Mouse (Mus musculus) heart, embryonic 15.5 days (tissue): ENCODE data around the gene Bpifa1. TPM values are rescaled to one million over a fixed set of nuclear protein-coding genes. Genes with fewer than 3 reads are reported as not detected.
A peak's percentile ranks its signal among the peaks of the same experiment; 100 is the strongest.
"Not testable (repeated sequence)": the region's sequence is repeated elsewhere in the genome, so short reads cannot be mapped to it uniquely, and the experiment has no call there.

ENCODE experiments used
- ATAC-seq: fragments of 200-750 bp; cut with Nextera tagmentation; replicated peaks from 2 replicates; pipeline ENCODE4 v1.8.0; 2017; ENCODE audit warnings: low read depth, moderate TSS enrichment; ENCODE audit not compliant: insufficient number of reproducible peaks, insufficient read depth, low FRiP score
- H3K27ac ChIP-seq: fragments of 300-500 bp; sonication (generic); 2 replicates; pipeline ENCODE4 v1.5.1; 2015; ENCODE audit warnings: mild to moderate bottlenecking, inconsistent platforms
- H3K27me3 ChIP-seq: fragments of 300-500 bp; sonication (generic); 2 replicates; pipeline ENCODE4 v1.6.1; 2015; ENCODE audit warnings: inconsistent platforms
- H3K36me3 ChIP-seq: fragments of 300-500 bp; sonication (generic); 2 replicates; pipeline ENCODE4 v1.6.1; 2015; ENCODE audit warnings: mild to moderate bottlenecking, inconsistent platforms
- H3K4me1 ChIP-seq: fragments of 300-500 bp; sonication (generic); replicated peaks from 2 replicates; pipeline ENCODE4 v1.6.1; 2015; ENCODE audit warnings: inconsistent platforms
- H3K4me2 ChIP-seq: fragments of 300-500 bp; sonication (generic); 2 replicates; pipeline ENCODE4 v1.6.1; 2015; ENCODE audit warnings: inconsistent platforms, mild to moderate bottlenecking, moderate library complexity
- H3K4me3 ChIP-seq: fragments of 300-500 bp; sonication (generic); 2 replicates; pipeline ENCODE4 v1.5.1; 2015; ENCODE audit warnings: mild to moderate bottlenecking, inconsistent platforms
- H3K9ac ChIP-seq: fragments of 300-500 bp; sonication (generic); 2 replicates; pipeline ENCODE4 v1.6.1; 2015; ENCODE audit warnings: mild to moderate bottlenecking, inconsistent platforms
- H3K9me3 ChIP-seq: fragments of 300-500 bp; sonication (generic); replicated peaks from 2 replicates; pipeline ENCODE4 v1.6.1; 2016; ENCODE audit warnings: inconsistent platforms
- WGBS: fragments of 180-500 bp; shearing (Covaris S2); methylation state at CpG from one replicate; pipeline ENCODE4 v1.1.7; 2015; ENCODE audit warnings: mixed read lengths; 5-methylcytosine and 5-hydroxymethylcytosine counted together
- polyA plus RNA-seq: library from polyadenylated mRNA; unstranded; fragments of >200 nt; fragmentation: Nextera tagmentation; extraction: Ambion mirVana; gene quantifications from 2 replicates; pipeline ENCODE4 v1.2.1, GENCODE M21; 2015

Bpifa1 gene
- polyA plus RNA-seq, 1 experiment from 2014 or later, result 0.92 TPM

DNA sequence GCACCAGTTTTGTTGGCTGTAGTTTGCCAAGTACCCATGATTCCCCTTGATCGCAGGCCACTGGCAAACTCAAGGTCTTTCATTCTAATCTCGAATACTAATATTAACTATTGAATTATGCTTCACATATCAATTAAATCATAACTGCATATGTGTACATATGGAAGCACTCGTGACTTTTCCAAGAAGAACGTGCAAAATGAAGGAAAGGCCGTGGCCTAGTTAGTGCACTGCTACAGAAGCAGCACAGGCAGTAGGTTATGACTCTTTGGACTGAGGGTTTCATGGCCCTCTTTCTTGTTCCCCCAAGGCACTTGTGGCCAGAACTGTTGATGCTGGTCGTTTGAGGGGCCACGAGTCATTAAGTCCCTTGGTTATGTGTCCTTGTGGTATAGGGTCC is 39.2 kb downstream of the Bpifa1 start:
- not testable (repeated sequence) for H3K27ac ChIP-seq, H3K36me3 ChIP-seq, H3K4me1 ChIP-seq, H3K27me3 ChIP-seq, H3K9me3 ChIP-seq, H3K4me2 ChIP-seq, H3K4me3 ChIP-seq, H3K9ac ChIP-seq, ATAC-seq
- 79% methylated on average over 7 of the region's 7 CpGs for WGBS

DNA sequence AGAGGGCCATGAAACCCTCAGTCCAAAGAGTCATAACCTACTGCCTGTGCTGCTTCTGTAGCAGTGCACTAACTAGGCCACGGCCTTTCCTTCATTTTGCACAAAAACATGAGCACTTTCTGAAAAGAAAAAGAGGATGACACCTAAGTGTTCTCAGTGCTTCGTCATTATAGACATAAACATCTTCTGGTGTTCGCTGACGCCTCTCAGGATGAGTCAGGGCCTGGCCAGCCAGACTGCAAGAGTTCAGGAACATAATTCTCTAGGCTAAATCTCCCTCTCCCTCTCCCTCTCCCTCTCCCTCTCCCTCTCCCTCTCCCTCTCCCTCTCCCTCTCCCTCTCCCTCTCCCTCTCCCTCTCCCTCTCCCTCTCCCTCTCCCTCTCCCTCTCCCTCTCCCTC is 40.4 kb downstream of the Bpifa1 start:
- H3K36me3 ChIP-seq, ATAC-seq, H3K27me3 ChIP-seq, H3K9ac ChIP-seq, H3K9me3 ChIP-seq, H3K27ac ChIP-seq, H3K4me3 ChIP-seq, H3K4me2 ChIP-seq, H3K4me1 ChIP-seq: not testable (repeated sequence)
- 71% methylated on average over 4 of the region's 4 CpGs for WGBS

DNA sequence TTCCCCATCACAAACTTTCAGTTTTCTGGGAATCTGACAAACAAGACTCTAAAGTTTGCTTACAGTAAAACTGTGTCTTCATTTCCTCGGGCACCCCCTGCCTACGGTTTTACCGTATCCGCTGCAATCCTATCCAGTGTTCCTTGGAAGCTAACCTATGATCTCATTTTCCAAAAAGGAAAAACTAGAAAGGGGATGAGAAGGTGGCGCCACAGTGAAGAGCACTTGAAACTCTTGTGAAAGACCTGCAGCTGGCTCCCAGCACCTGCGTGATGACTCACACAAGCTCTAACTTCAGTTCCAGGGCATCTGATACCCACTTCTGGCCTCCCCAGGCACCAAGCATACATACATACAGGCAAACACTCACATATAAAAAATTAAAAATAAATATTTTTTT is 42.6 kb downstream of the Bpifa1 start:
- no peak overlapping the region for H3K4me2 ChIP-seq
- H3K4me3 ChIP-seq, result no peak overlapping the region
- H3K9me3 ChIP-seq, result no peaks in the 10 kb centered on the region
- no peaks in the 10 kb centered on the region for H3K36me3 ChIP-seq
- peaks cover 4% of the 10 kb centered on the region; the same call in 1 of the 2 replicates for H3K4me1 ChIP-seq
- 81% methylated on average over 6 of the region's 6 CpGs for WGBS
- no peak overlapping the region for H3K9ac ChIP-seq
- no peak for ATAC-seq
- H3K27me3 ChIP-seq, result no peaks in the 10 kb centered on the region
- H3K27ac ChIP-seq, result peak overlapping the region; percentile 57

DNA sequence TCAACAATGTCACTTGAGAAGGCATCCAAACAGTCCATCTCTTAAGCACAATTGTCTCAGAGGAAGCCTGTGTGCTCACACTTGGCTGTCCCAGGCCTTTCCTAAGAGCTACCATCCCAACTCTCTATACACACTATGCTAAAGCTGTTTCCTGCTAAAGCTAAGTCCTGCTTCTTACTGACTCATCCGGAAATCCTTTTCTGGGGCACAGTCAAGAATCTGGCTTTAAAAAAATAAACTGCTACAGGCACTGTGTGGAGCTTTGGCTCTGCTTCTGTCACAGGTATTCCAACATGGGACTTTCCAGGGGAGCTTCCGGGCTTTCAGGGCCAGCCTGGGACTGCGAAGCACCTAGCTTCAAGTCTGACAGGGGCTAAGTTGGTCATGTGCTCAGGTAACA is 43.1 kb downstream of the Bpifa1 start:
- ATAC-seq, result no peak; the same call in 1 of the 2 replicates
- Histone ChIP-seq H3K4me1 (peaks cover 4% of the 10 kb centered on the region; the same call in 1 of the 2 replicates), H3K4me3 (no peak overlapping the region), H3K36me3 (no peaks in the 10 kb centered on the region), H3K27me3 (no peaks in the 10 kb centered on the region), H3K27ac (peak overlapping the region; percentile 26; the same call in 1 of the 2 replicates), H3K9me3 (no peaks in the 10 kb centered on the region), H3K4me2 (no peak overlapping the region), H3K9ac (no peak overlapping the region)
- 64% methylated on average over 3 of the region's 3 CpGs for WGBS

DNA sequence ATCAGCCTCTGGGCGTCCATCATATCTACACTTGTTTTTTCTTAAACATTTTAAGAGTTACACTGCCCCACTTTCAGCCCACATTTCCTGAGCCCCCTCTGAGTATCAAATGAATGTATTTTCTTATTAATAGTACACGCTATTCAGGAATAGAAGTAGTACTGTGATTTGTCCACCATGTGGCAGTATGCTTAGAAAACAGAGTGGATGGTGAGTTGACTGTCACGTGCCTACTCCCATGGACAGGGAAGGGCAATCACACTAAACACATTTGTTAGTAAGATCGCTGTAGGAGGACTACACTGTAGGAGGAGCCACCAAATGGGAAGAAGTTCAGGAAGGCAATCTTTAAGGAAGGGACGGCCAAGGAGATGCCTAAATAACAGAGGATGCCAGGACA is 44.8 kb downstream of the Bpifa1 start:
- no peak overlapping the region for H3K27ac ChIP-seq
- H3K4me1 ChIP-seq, result peaks cover 13% of the 10 kb centered on the region
- H3K4me3 ChIP-seq, result no peak overlapping the region
- H3K4me2 ChIP-seq, result no peak overlapping the region
- H3K36me3 ChIP-seq, result no peaks in the 10 kb centered on the region
- H3K27me3 ChIP-seq, result no peaks in the 10 kb centered on the region
- 39% methylated on average over 5 of the region's 5 CpGs for WGBS
- H3K9ac ChIP-seq, result no peak overlapping the region
- no peak for ATAC-seq
- H3K9me3 ChIP-seq, result no peaks in the 10 kb centered on the region

DNA sequence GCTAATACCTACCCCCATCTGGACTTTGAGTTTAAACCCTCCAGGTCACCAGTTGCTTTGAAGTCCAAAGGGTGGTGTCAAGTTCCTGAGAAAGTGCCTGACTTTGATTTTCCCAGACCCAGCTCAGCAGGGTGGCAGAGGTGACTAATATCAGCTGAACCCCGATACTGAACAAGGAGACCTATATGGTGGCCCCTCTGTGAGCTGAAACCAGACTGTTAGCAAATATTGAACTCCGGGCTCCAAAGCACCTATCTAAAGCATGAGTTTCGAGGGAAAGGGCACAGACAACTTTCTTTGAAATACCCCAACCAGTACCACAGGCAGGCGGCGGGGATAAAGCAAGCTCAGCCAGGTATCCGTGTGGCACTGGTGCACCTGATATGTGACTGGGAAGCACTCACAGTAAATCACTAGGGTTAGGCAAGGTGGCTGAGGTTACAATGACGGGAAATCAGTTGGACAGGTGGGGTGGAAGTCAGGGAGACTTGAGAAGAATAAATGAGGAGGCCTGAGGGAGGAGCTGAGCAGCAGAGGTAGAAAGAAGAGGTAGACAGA is 47.3 kb downstream of the Bpifa1 start:
- no peaks in the 10 kb centered on the region for H3K27me3 ChIP-seq
- H3K4me1 ChIP-seq, result peaks cover 27% of the 10 kb centered on the region
- H3K9ac ChIP-seq, result no peak overlapping the region
- no peak overlapping the region for H3K27ac ChIP-seq
- H3K4me3 ChIP-seq, result no peak overlapping the region
- no peaks in the 10 kb centered on the region for H3K36me3 ChIP-seq
- no peak for ATAC-seq
- no peaks in the 10 kb centered on the region for H3K9me3 ChIP-seq
- H3K4me2 ChIP-seq, result no peak overlapping the region
- 77% methylated on average over 7 of the region's 7 CpGs for whole genome bisulfite sequencing

DNA sequence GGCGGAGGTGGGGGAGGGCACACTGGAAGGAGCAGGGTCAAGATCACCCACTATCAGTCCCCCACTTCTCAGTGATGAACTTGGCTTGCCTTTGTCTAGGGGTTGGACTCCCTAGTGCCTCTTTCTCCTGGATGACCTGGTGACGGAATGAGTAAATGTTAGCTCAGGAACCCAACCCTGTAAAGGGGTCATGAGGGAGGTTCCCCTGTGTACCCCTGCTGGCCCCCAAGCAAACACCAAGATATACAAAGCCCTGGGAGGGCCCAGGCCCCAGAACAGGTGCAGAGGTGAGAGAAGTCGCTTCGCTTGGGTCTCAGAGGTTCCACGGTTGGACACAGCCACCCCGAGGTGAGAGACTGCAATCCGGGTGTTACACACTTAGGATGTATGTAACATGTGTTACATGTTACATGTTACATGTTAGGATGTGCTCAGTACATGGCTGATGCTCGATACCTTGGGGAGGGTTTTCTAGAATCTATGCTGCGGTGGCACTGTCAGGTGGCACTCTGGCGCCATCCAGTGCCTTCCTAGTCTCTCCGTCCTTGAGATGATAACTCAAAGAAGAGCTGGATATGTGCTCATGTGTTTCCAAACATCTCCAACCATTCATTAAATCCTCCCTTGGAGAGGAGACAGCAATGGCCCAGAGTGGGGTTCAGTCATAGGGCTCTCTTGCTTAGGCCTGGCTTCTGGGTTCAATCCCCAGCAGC is 48.0 kb downstream of the Bpifa1 start, which contains the start of gene Bpifb1:
Bpifb1 (plus strand) TSS at position 273 of the 713 bp plus-strand sequence.
- WGBS, result 85% methylated on average over 11 of the region's 11 CpGs
- H3K4me2 ChIP-seq, result no peak within 1 kb of the TSS
- no peak for ATAC-seq
- H3K27me3 ChIP-seq, result no peaks in the 10 kb centered on the region
- peaks cover 24% of the 10 kb centered on the region for H3K4me1 ChIP-seq
- no peaks in the 10 kb centered on the region for H3K36me3 ChIP-seq
- H3K4me3 ChIP-seq, result no peak within 1 kb of the TSS
- H3K9me3 ChIP-seq, result no peaks in the 10 kb centered on the region
- H3K9ac ChIP-seq, result no peak within 1 kb of the TSS
- peak within 1 kb of the TSS; percentile 63 for H3K27ac ChIP-seq

DNA sequence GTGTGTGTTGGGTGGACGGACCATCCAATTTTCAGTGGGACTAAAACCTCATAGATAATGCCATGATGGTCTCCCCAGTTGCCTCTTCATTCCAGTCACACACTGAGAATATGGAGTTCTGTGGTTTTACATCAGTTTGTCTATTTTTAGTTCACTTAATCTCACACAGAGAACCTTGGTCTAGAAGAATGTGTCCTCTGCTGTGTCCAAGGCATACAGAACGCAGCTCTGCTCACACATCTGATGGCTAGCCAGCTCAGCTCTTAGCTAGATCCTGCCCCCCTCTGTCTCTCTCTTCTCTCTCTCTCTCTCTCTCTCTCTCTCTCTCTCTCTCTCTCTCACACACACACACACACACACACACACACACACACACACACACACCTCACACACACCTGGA is 49.5 kb downstream of the Bpifa1 start:
- H3K4me3 ChIP-seq, result no peak overlapping the region
- 53% methylated on average over 2 of the region's 2 CpGs for WGBS
- H3K4me1 ChIP-seq, result peaks cover 24% of the 10 kb centered on the region
- H3K9ac ChIP-seq, result no peak overlapping the region
- no peak for ATAC-seq
- H3K4me2 ChIP-seq, result no peak overlapping the region
- no peaks in the 10 kb centered on the region for H3K27me3 ChIP-seq
- H3K27ac ChIP-seq, result peak overlapping the region; percentile 63
- H3K36me3 ChIP-seq, result no peaks in the 10 kb centered on the region
- H3K9me3 ChIP-seq, result no peaks in the 10 kb centered on the region

DNA sequence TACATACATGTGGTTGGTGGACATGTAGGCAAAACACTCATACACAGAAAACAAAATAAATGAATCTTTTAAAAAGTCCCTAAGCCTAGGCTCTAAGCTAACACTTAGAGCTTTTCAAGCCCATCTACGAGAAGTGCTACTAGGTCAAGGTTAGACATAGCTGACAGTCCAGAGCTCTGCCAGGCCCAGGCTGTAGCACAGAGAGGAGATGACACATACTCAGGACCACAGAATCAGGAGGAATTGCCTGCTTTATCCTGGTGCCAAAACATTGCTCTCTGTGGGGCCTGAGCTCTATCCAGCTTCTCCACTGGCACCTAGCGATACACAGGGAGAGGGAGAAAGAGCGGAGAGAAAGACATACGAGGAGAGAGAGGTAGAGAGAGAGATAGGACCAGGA is 50.4 kb downstream of the Bpifa1 start:
- Histone ChIP-seq H3K36me3 (no peaks in the 10 kb centered on the region), H3K27me3 (no peaks in the 10 kb centered on the region), H3K9me3 (no peaks in the 10 kb centered on the region), H3K4me2 (no peak overlapping the region), H3K9ac (no peak overlapping the region), H3K4me3 (no peak overlapping the region), H3K4me1 (peaks cover 22% of the 10 kb centered on the region), H3K27ac (no peak overlapping the region)
- no peak for ATAC-seq
- 73% methylated on average over 4 of the region's 4 CpGs for WGBS

DNA sequence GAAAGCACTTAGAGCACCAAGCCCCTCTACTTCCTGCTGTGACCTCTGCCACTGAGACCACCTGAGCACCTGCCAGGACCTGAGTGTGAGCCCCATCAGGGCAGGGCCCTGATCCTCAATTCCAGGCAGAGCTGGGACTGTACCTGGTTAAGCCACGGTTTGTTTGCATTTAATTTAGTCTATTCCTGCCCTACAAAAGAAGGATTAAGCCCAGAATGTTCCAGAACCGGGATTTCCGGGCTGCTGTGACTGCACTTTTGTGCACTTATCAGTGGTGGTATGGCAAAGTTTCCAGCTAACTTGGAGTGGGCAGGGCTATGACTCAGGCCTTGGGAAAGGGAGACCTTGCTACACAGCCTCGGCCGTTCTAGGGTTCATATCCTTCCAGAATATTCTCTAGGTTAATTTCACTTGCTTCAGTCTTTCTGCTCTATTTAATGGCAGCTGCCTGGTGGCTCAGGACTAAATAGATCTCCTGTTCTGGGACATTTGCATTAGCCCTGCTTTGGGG is 51.4 kb downstream of the Bpifa1 start:
- 50% methylated on average over 5 of the region's 5 CpGs for WGBS

DNA sequence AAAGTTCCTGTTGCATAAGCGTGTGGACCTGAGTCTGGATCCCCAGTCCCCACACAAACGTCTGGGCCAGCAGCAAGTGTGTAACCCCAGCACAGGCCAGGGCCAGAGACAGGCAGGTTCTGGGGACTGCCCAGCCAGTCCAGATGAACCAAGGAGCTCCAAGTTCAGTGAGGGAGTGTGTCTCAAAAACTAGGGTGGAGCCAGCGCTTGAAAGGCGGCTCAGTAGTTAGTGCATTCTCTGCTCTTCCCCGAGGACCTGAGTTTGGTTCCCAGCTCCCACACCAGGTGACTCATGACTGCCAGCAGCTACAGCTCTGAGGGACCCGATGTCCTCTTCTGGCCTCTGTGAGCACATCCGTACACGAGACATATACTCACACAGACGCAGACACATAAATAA is 54.4 kb downstream of the Bpifa1 start:
- Histone ChIP-seq H3K4me2 (no peak overlapping the region), H3K27ac (no peak overlapping the region), H3K4me3 (no peak overlapping the region), H3K27me3 (no peaks in the 10 kb centered on the region), H3K9me3 (no peaks in the 10 kb centered on the region), H3K9ac (no peak overlapping the region), H3K4me1 (peaks cover 15% of the 10 kb centered on the region), H3K36me3 (no peaks in the 10 kb centered on the region)
- ATAC-seq, result no peak
- 88% methylated on average over 9 of the region's 9 CpGs for WGBS

More for the DNA sequence above, 51.4 kb downstream of the Bpifa1 start:
- Histone ChIP-seq H3K4me3 (no peak overlapping the region), H3K9ac (no peak overlapping the region), H3K9me3 (no peaks in the 10 kb centered on the region), H3K4me2 (no peak overlapping the region), H3K27ac (no peak overlapping the region), H3K27me3 (no peaks in the 10 kb centered on the region), H3K4me1 (peaks cover 22% of the 10 kb centered on the region), H3K36me3 (no peaks in the 10 kb centered on the region)
- no peak for ATAC-seq
